Mouse (Mus musculus) heart, embryonic 12.5 days (tissue): ENCODE results near the gene Vipr1. TPM values are rescaled to one million over a fixed set of nuclear protein-coding genes. Genes with fewer than 3 reads are reported as not detected.

Source experiments
- ATAC-seq: fragments of 200-750 bp; cut with Nextera tagmentation; 2 replicates; pipeline ENCODE4 v1.8.0; 2017; ENCODE audit warnings: moderate TSS enrichment, moderate library complexity; ENCODE audit not compliant: insufficient number of reproducible peaks, low FRiP score
- H3K27ac ChIP-seq: fragments of 300-500 bp; sonication (generic); 2 replicates; pipeline ENCODE4 v1.5.1; 2016; ENCODE audit warnings: mild to moderate bottlenecking, moderate library complexity; ENCODE audit not compliant: poor library complexity, severe bottlenecking
- H3K27me3 ChIP-seq: fragments of 300-500 bp; sonication (generic); replicated peaks from 2 replicates; pipeline ENCODE4 v1.6.1; 2016; ENCODE audit warnings: mild to moderate bottlenecking, moderate library complexity
- H3K36me3 ChIP-seq: fragments of 300-500 bp; sonication (generic); 2 replicates; pipeline ENCODE4 v1.6.1; 2016; ENCODE audit warnings: mild to moderate bottlenecking, moderate library complexity
- H3K4me1 ChIP-seq: fragments of 300-500 bp; sonication (generic); replicated peaks from 2 replicates; pipeline ENCODE4 v1.6.1; 2016; ENCODE audit warnings: mild to moderate bottlenecking
- H3K4me2 ChIP-seq: fragments of 300-500 bp; sonication (generic); 2 replicates; pipeline ENCODE4 v1.6.1; 2016; ENCODE audit warnings: mild to moderate bottlenecking, moderate library complexity
- H3K4me3 ChIP-seq: fragments of 300-500 bp; sonication (generic); 2 replicates; pipeline ENCODE4 v1.5.1; 2016; ENCODE audit warnings: mild to moderate bottlenecking
- H3K9ac ChIP-seq: fragments of 300-500 bp; sonication (generic); 2 replicates; pipeline ENCODE4 v1.6.1; 2016; ENCODE audit warnings: mild to moderate bottlenecking, moderate library complexity
- H3K9me3 ChIP-seq: fragments of 300-500 bp; sonication (generic); replicated peaks from 2 replicates; pipeline ENCODE4 v1.6.1; 2016; ENCODE audit warnings: mild to moderate bottlenecking, moderate library complexity
- WGBS: fragments of 180-500 bp; shearing (Covaris S2); methylation state at CpG from one replicate; pipeline ENCODE4 v1.1.7; 2016; 5-methylcytosine and 5-hydroxymethylcytosine counted together
- polyA plus RNA-seq: library from polyadenylated mRNA; unstranded; fragments of >200 nt; fragmentation: Nextera tagmentation; extraction: Ambion mirVana; gene quantifications from 2 replicates; pipeline ENCODE4 v1.2.1, GENCODE M21; 2016

The Vipr1 gene
- polyA plus RNA-seq, 1 experiment from 2014 or later = 0.15 TPM

DNA sequence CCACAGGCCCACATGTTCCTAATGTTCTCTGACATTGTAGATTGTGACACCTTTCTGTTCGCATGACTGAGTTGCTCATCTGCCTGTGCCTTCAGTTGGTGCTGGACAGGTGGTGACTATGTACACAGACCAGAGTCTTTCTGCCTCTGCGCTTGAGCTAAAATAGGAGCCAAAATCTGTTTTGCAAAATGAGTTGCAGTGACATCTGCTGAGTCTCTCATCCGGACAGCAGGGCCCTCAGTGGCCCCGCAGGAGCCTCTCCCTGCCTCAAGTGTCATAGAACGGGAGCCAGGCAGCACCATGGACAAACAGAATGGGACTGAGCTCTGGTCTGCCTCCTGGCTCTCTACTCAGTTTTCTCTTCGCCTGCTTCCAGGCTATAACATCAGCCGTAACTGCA lies 17.3 kb downstream of the Vipr1 start:
- WGBS = 68% methylated on average over 7 of the region's 7 CpGs
- no peak overlapping the region for H3K27ac ChIP-seq
- H3K36me3 ChIP-seq = no peaks in the 10 kb centered on the region
- H3K27me3 ChIP-seq = peaks cover 45% of the 10 kb centered on the region
- no peak for ATAC-seq
- H3K4me2 ChIP-seq = no peak overlapping the region
- no peaks in the 10 kb centered on the region for H3K9me3 ChIP-seq
- H3K9ac ChIP-seq = no peak overlapping the region
- no peaks in the 10 kb centered on the region for H3K4me1 ChIP-seq
- no peak overlapping the region for H3K4me3 ChIP-seq

GRCm38 (mm10) chr9:121663467-121663866 lies 21.0 kb downstream of the Vipr1 start:
- Histone ChIP-seq H3K4me2 (no peak overlapping the region), H3K9ac (no peak overlapping the region), H3K4me1 (no peaks in the 10 kb centered on the region), H3K36me3 (no peaks in the 10 kb centered on the region), H3K9me3 (no peaks in the 10 kb centered on the region), H3K27ac (no peak overlapping the region), H3K27me3 (peaks cover 66% of the 10 kb centered on the region), H3K4me3 (no peak overlapping the region)
- ATAC-seq = no peak
- WGBS = 70% methylated on average over 6 of the region's 6 CpGs

DNA sequence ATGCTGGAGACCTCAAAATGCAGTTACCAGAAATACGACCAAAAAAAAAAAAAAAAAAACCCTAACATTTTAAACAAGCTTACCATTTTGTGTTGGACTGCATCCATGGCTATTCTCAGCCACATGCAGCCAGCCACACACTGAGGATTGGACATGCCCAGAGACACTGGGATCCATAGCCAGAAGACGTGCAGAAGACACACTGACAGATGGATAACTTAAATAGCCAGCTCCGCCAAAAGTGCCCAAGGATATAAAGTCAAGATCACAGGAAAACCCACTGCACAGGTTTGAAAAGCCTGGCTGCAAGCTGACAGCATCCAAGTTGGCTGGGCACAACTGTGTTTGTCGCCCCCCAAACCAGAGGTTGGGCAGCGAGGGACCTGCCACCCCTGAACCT lies 21.6 kb downstream of the Vipr1 start:
- no peak overlapping the region for H3K4me3 ChIP-seq
- H3K9ac ChIP-seq = no peak overlapping the region
- H3K4me2 ChIP-seq = no peak overlapping the region
- 73% methylated on average over 5 of the region's 5 CpGs for WGBS
- H3K4me1 ChIP-seq = no peaks in the 10 kb centered on the region; the same call in 1 of the 2 replicates
- H3K27ac ChIP-seq = no peak overlapping the region
- ATAC-seq = no peak
- H3K9me3 ChIP-seq = no peaks in the 10 kb centered on the region
- H3K36me3 ChIP-seq = no peaks in the 10 kb centered on the region
- H3K27me3 ChIP-seq = peaks cover 66% of the 10 kb centered on the region

- no peak overlapping the region for H3K9ac ChIP-seq
- no peak overlapping the region for H3K4me2 ChIP-seq
- H3K9me3 ChIP-seq = no peaks in the 10 kb centered on the region
- H3K27ac ChIP-seq = no peak overlapping the region
- peaks cover 20% of the 10 kb centered on the region for H3K4me1 ChIP-seq
- no peak for ATAC-seq
- H3K36me3 ChIP-seq = no peaks in the 10 kb centered on the region
- H3K27me3 ChIP-seq = peaks cover 63% of the 10 kb centered on the region
- no peak overlapping the region for H3K4me3 ChIP-seq
- whole genome bisulfite sequencing = 69% methylated on average over 16 of the region's 16 CpGs
Observed at GRCm38 (mm10) chr9:121666957-121667630, 24.6 kb downstream of the Vipr1 start.

DNA sequence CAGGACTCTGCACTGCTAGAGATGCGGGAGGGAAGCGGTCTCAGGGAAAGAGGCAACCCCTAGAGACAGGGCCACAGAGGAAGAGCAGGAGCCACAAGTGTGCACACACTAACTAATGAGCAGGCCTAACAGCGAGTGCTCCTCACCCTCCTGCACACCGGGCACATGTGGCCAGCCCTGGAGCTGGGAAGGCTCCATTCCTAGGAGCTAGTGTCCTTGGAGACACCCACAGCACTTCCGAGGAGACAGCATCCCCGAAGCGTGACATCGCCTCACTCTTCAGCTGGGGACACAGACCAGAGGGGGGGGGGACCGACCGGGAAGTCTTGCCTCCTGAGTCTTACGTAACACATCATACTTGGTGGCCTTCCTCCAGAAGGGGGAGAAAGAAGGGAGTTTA lies 25.3 kb downstream of the Vipr1 start:
- H3K27ac ChIP-seq = no peak overlapping the region
- H3K4me2 ChIP-seq = no peak overlapping the region
- ATAC-seq = no peak
- H3K9ac ChIP-seq = no peak overlapping the region
- WGBS = 71% methylated on average over 11 of the region's 11 CpGs
- H3K36me3 ChIP-seq = no peaks in the 10 kb centered on the region
- H3K27me3 ChIP-seq = peaks cover 63% of the 10 kb centered on the region
- H3K4me1 ChIP-seq = peaks cover 27% of the 10 kb centered on the region
- H3K4me3 ChIP-seq = no peak overlapping the region
- H3K9me3 ChIP-seq = no peaks in the 10 kb centered on the region

DNA sequence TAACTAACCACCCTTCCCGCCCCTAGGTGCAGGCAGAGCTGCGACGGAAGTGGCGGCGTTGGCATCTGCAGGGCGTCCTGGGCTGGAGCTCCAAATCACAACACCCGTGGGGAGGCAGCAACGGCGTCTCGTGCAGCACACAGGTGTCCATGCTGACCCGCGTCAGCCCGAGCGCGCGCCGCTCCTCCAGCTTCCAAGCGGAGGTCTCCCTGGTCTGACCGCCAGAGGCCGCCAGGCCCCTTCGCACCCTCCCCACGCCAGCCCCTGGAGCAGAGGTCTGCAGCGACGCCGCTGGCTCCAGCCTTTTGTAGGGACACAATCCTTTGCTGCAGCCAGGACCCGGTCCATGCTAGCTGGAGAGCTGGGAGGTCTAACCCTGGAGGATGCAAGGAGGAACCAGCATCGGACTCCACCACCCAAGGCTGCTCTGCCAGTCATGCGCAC lies 26.9 kb downstream of the Vipr1 start:
- Histone ChIP-seq H3K27me3 (peaks cover 55% of the 10 kb centered on the region), H3K36me3 (no peaks in the 10 kb centered on the region), H3K4me2 (peak overlapping the region; percentile 72), H3K4me3 (peak overlapping the region; percentile 38), H3K9ac (peak overlapping the region; percentile 38), H3K4me1 (peaks cover 31% of the 10 kb centered on the region), H3K27ac (no peak overlapping the region), H3K9me3 (no peaks in the 10 kb centered on the region)
- ATAC-seq = peak; percentile 49
- under 1% methylated on average over 28 of the region's 28 CpGs for WGBS

DNA sequence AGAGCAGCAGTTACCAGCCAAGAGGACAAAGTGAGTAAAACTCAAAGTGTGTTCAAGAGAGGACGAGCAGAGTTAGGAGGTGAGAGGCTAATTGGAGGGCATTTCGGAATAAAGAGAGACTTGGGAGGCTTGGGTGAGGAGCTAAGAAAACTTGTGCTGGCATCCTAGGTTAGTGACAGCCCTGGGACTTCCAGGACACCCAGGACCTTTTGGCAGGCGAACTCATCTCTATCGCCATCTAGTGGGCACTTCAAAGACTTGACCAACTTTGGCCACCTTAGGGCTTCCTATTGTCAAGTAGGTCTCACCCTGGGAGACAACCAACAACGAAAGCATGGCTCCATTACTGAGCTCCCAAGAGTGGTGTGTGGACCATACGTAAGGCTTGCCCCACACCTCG lies 28.8 kb downstream of the Vipr1 start:
- ATAC-seq = no peak
- no peak overlapping the region for H3K4me2 ChIP-seq
- WGBS = 27% methylated on average over 7 of the region's 7 CpGs

GRCm38 (mm10) chr9:121672311-121672710 lies 29.8 kb downstream of the Vipr1 start:
- H3K4me2 ChIP-seq = no peak overlapping the region
- no peak overlapping the region for H3K9ac ChIP-seq
- no peak overlapping the region for H3K27ac ChIP-seq
- peaks cover 33% of the 10 kb centered on the region for H3K27me3 ChIP-seq
- H3K9me3 ChIP-seq = no peaks in the 10 kb centered on the region
- ATAC-seq = peak; percentile 16; the same call in 1 of the 2 replicates
- H3K4me3 ChIP-seq = no peak overlapping the region
- peaks cover 37% of the 10 kb centered on the region for H3K4me1 ChIP-seq
- 27% methylated on average over 5 of the region's 5 CpGs for WGBS
- no peaks in the 10 kb centered on the region for H3K36me3 ChIP-seq

More for the DNA sequence above, 28.8 kb downstream of the Vipr1 start:
- Histone ChIP-seq H3K27me3 (peaks cover 43% of the 10 kb centered on the region), H3K36me3 (no peaks in the 10 kb centered on the region), H3K4me1 (peaks cover 31% of the 10 kb centered on the region), H3K4me3 (no peak overlapping the region), H3K27ac (no peak overlapping the region), H3K9ac (no peak overlapping the region), H3K9me3 (no peaks in the 10 kb centered on the region)

DNA sequence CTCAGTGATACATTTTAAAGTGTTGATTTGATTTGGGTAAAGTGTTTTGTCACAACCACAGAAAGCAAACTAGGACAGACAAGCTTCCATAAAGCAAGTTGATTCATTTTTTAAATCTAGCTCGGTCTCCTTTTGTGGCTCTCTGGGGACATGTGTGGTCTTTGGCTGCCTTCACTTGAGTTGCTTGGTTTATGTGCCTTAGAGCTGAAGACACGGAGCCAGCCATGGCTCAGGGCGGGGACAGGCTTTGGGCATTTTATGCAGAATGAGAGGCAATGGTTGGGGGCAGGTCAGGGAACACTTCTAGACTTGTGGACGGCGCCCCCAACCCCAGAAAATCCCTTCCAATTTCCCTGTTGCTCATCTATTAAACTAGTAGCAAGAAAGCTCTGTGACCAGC lies 31.2 kb downstream of the Vipr1 start:
- Histone ChIP-seq H3K4me2 (no peak overlapping the region), H3K4me3 (no peak overlapping the region), H3K36me3 (no peaks in the 10 kb centered on the region), H3K9ac (no peak overlapping the region), H3K27ac (no peak overlapping the region), H3K4me1 (peaks cover 41% of the 10 kb centered on the region), H3K9me3 (no peaks in the 10 kb centered on the region), H3K27me3 (peaks cover 19% of the 10 kb centered on the region)
- ATAC-seq = no peak
- 89% methylated on average over 5 of the region's 5 CpGs for WGBS

DNA sequence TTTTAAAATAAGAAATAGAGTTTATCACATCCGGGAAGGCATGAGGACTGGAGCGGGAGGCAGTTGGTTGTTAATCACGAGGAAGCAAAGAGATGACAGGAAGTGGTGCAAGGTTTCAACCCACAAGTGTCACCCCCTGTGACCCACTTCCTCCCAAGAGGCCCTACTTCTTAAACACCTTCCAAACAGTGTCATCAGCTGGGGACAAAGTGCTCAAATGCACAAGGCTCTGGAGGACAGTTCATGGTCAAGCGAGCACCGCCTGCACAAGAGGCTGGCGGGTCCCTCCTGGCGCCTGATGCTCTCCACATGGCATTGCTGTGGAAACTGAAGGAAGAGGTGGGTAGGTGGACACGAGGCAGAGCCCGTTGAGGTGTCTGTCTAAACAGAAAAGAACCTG lies 32.5 kb downstream of the Vipr1 start:
- peaks cover 12% of the 10 kb centered on the region for H3K27me3 ChIP-seq
- no peaks in the 10 kb centered on the region for H3K9me3 ChIP-seq
- no peak for ATAC-seq
- H3K4me1 ChIP-seq = peaks cover 40% of the 10 kb centered on the region
- H3K9ac ChIP-seq = no peak overlapping the region
- H3K27ac ChIP-seq = no peak overlapping the region
- 76% methylated on average over 9 of the region's 9 CpGs for WGBS
- H3K36me3 ChIP-seq = no peaks in the 10 kb centered on the region
- no peak overlapping the region for H3K4me3 ChIP-seq
- H3K4me2 ChIP-seq = no peak overlapping the region

GRCm38 (mm10) chr9:121675556-121675955 lies 33.0 kb downstream of the Vipr1 start:
- ATAC-seq = no peak

DNA sequence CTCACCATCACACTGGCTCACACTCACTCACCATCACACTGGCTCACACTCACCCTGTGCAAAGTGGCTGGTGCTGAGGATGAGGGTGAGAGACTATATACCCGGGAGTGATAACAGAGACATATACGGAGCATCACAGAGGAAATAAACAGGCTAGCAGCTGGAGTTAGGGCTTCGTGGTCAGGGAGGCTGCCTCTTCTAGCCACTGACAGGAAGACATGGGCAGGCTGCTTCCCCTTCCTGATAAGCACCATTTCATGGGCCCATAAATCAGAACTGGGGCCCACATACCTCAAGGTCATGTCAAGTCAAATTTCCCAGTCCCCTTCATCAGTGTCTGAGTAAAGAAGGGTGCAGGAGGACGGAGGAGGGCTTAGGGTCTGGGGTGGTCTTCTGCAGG lies 34.6 kb downstream of the Vipr1 start:
- 46% methylated on average over 4 of the region's 4 CpGs for WGBS
- Histone ChIP-seq H3K9me3 (no peaks in the 10 kb centered on the region), H3K4me1 (peaks cover 26% of the 10 kb centered on the region), H3K4me2 (no peak overlapping the region), H3K27ac (no peak overlapping the region), H3K4me3 (no peak overlapping the region), H3K36me3 (no peaks in the 10 kb centered on the region), H3K27me3 (no peaks in the 10 kb centered on the region), H3K9ac (no peak overlapping the region)
- ATAC-seq = no peak

More at GRCm38 (mm10) chr9:121675556-121675955, 33.0 kb downstream of the Vipr1 start:
- peaks cover 34% of the 10 kb centered on the region for H3K4me1 ChIP-seq
- no peaks in the 10 kb centered on the region for H3K36me3 ChIP-seq
- no peak overlapping the region for H3K4me2 ChIP-seq
- H3K9ac ChIP-seq = no peak overlapping the region
- 84% methylated on average over 2 of the region's 2 CpGs for WGBS
- no peaks in the 10 kb centered on the region for H3K9me3 ChIP-seq
- H3K27ac ChIP-seq = no peak overlapping the region
- no peak overlapping the region for H3K4me3 ChIP-seq
- H3K27me3 ChIP-seq = peaks cover 6% of the 10 kb centered on the region
